Mouse (Mus musculus) E14TG2a.4 (cell line): ENCODE measurements around the gene Idnk.

ENCODE experiments used
- H3K27me3 ChIP-seq: 2 replicates; pipeline ENCODE4 v1.6.1; 2014; ENCODE audit warnings: low read length, control low read depth; ENCODE audit not compliant: insufficient read depth
- H3K36me3 ChIP-seq: 2 replicates; pipeline ENCODE4 v1.6.1; 2014; ENCODE audit warnings: low read length, control low read depth; ENCODE audit not compliant: insufficient read depth
- H3K4me1 ChIP-seq: replicated peaks from 2 replicates; pipeline ENCODE4 v1.6.1; 2014; ENCODE audit warnings: low read depth, low read length, control low read depth
- H3K4me3 ChIP-seq: replicated peaks from 2 replicates; pipeline ENCODE4 v1.5.1; 2014; ENCODE audit warnings: mild to moderate bottlenecking, low read length
- H3K9me3 ChIP-seq: 2 replicates; pipeline ENCODE4 v1.6.1; 2014; ENCODE audit warnings: low read length, control low read depth
- CTCF ChIP-seq: conservative IDR thresholded peaks from 2 replicates; pipeline ENCODE4 v1.5.1; 2014; ENCODE audit warnings: low read length
- NANOG ChIP-seq: IDR thresholded peaks from 2 replicates; pipeline ENCODE4 v1.6.1; 2014; ENCODE audit warnings: borderline replicate concordance, low read length, mixed read lengths
- POU5F1 ChIP-seq: IDR thresholded peaks from 2 replicates; pipeline ENCODE4 v1.6.1; 2014; ENCODE audit warnings: low read length, borderline replicate concordance

Idnk gene

DNA sequence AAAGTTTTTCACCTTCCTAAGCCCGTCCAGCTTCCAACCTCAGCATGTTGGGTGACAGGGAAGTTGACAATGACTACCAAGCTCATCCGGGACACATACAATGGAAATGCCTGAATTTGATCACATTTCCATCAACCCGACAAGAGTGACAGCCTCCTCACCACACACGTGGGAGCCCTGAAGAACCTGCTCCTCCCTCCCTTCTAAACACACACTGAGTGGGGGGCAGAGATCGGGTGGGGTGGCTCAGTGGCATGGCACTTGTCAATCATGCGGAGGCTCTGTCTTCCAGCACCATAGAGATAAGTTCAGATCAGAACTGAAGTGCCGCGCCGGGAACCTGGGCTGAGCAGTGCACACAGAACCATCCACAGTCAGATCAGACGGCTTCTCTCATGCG lies 7.0 kb upstream of the Idnk start:
- H3K4me3 ChIP-seq, result no peak overlapping the region
- peaks cover 11% of the 10 kb centered on the region; the same call in 1 of the 2 replicates for H3K27me3 ChIP-seq
- H3K9me3 ChIP-seq, result peaks cover 24% of the 10 kb centered on the region
- no peaks in the 10 kb centered on the region for H3K4me1 ChIP-seq
- TF ChIP-seq NANOG (no peak), POU5F1 (no peak), CTCF (no peak)
- H3K36me3 ChIP-seq, result no peaks in the 10 kb centered on the region

GRCm38 (mm10) chr13:58156031-58156430 lies 1.4 kb upstream of the Idnk start:
- Histone ChIP-seq H3K9me3 (0 out of 2 replicates have a peak, but pooled peaks cover 6% of the 10 kb centered on the region), H3K27me3 (peaks cover 25% of the 10 kb centered on the region), H3K36me3 (0 out of 2 replicates have a peak, but pooled peaks cover 7% of the 10 kb centered on the region), H3K4me3 (no peak overlapping the region), H3K4me1 (peaks cover 28% of the 10 kb centered on the region)
- TF ChIP-seq CTCF, result no peak
- no peak for TF ChIP-seq POU5F1
- TF ChIP-seq NANOG, result no peak

DNA sequence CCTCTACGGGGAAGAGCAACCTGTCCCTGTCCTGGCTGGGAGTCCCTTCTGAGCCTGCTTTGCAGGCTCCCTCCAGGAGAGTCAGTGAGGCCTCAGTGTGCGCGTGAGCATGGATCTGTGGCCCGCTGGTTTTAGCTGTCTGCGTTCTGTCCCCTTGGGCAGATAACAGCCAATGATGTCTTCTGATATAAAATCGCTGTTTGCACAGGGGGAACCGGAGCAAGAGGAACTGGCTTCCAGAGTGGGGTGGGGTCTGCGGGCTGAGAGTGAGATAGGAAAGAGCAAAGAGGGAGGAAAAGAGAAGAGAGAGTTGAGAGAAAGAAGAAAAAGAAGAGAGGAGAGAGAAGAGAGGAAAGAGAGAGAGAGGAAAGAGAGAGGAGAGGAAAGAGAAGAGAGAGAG lies 413 bp upstream of the Idnk start:
- Histone ChIP-seq H3K27me3 (peaks cover 22% of the 10 kb centered on the region), H3K4me1 (peaks cover 28% of the 10 kb centered on the region), H3K36me3 (0 out of 2 replicates have a peak, but pooled peaks cover 7% of the 10 kb centered on the region), H3K4me3 (peak overlapping the region; percentile 85), H3K9me3 (0 out of 2 replicates have a peak, but pooled peaks cover 6% of the 10 kb centered on the region)
- TF ChIP-seq POU5F1 (no peak), NANOG (no peak), CTCF (no peak)

- Histone ChIP-seq H3K4me3 (peak overlapping the region; percentile 85), H3K27me3 (peaks cover 22% of the 10 kb centered on the region), H3K36me3 (0 out of 2 replicates have a peak, but pooled peaks cover 7% of the 10 kb centered on the region), H3K9me3 (0 out of 2 replicates have a peak, but pooled peaks cover 6% of the 10 kb centered on the region), H3K4me1 (peaks cover 30% of the 10 kb centered on the region)
- TF ChIP-seq NANOG (no peak), CTCF (peak; percentile 89)
These were observed 857 bp downstream of the Idnk start for GRCm38 (mm10) chr13:58158099-58158912.

- TF ChIP-seq CTCF, result no peak
- TF ChIP-seq NANOG, result no peak
- TF ChIP-seq POU5F1, result no peak
- no peaks in the 10 kb centered on the region for H3K9me3 ChIP-seq
- 0 out of 2 replicates have a peak, but pooled peaks cover 7% of the 10 kb centered on the region for H3K36me3 ChIP-seq
- peaks cover 39% of the 10 kb centered on the region for H3K4me1 ChIP-seq
- H3K27me3 ChIP-seq, result peaks cover 22% of the 10 kb centered on the region
- no peak overlapping the region for H3K4me3 ChIP-seq
These were observed 3.3 kb downstream of the Idnk start for GRCm38 (mm10) chr13:58160761-58161160.

DNA sequence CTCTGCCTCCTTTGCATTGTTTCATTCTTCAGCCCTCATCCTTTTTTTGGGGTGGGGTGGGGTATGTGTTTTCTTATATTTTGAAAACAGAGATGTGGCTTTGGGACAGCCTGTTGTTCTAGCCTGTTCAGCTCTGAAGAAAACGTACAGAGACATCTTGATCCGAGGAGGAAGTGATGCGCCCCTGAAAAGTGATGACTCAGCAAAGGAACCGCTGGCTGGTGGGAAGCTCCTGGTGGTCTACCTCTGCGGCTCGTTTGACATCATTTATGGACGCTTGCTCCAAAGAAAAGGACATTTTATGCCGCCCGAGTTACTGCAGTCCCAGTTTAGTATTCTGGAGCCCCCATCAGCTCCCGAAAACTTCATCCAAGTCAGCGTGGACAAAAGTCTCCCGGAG lies 5.9 kb downstream of the Idnk start:
- Histone ChIP-seq H3K4me3 (peak overlapping the region; percentile 56), H3K27me3 (peaks cover 4% of the 10 kb centered on the region; the same call in 1 of the 2 replicates), H3K4me1 (peaks cover 24% of the 10 kb centered on the region), H3K36me3 (0 out of 2 replicates have a peak, but pooled peaks cover 7% of the 10 kb centered on the region), H3K9me3 (no peaks in the 10 kb centered on the region)
- TF ChIP-seq NANOG, result no peak
- no peak for TF ChIP-seq CTCF
- TF ChIP-seq POU5F1, result no peak

DNA sequence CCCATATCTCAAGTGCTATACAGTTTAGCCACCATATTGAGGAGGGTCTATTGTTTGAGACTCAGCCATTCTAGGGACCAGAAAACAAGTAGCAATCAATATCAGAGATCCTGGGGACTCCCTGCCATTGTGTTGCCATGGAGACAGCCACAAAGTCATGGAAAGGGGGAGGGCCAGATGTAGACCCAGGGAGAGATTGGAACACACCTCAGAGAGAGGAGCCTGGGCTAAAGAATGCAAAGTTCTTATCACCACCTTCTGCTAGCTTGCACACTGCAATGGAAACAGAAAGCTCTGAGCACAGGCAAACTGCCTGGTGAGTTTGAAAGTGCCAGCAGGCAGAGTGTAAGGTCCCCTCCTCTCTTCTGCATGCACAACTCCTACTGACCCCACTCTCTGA lies 10.7 kb downstream of the Idnk start:
- TF ChIP-seq NANOG, result no peak
- no peak for TF ChIP-seq POU5F1
- no peak for TF ChIP-seq CTCF
- Histone ChIP-seq H3K36me3 (peaks cover 15% of the 10 kb centered on the region), H3K27me3 (no peaks in the 10 kb centered on the region)

DNA sequence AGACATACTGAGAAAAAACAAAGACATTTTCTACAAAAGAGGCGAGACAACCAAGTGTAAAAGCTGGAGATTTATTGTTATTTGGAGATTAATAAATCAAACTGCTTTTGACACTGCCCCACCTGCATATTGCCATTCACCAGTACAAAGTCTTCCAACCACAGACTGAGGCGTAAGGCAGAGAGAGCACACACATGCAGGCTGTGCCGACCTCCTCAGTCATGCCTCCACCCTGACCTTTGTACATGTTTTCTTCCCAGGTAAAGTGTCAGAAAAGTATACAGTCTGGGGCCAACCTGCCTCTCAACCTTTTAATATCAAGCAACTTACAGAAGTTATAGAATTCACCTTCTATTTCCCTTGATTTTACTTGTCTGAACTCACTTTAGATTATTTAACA lies 18.7 kb downstream of the Idnk start:
- Histone ChIP-seq H3K4me3 (no peak overlapping the region), H3K27me3 (no peaks in the 10 kb centered on the region), H3K9me3 (no peaks in the 10 kb centered on the region), H3K4me1 (peaks cover 4% of the 10 kb centered on the region), H3K36me3 (peaks cover 86% of the 10 kb centered on the region)
- TF ChIP-seq NANOG, result no peak
- TF ChIP-seq POU5F1, result no peak
- no peak for TF ChIP-seq CTCF

More for the DNA sequence above, 10.7 kb downstream of the Idnk start:
- peaks cover 15% of the 10 kb centered on the region for H3K4me1 ChIP-seq
- H3K4me3 ChIP-seq, result no peak overlapping the region
- H3K9me3 ChIP-seq, result no peaks in the 10 kb centered on the region
